Mouse (Mus musculus): ENCODE results near the gene Catsper4. TPM values are rescaled to one million over a fixed set of nuclear protein-coding genes. Genes with fewer than 3 reads are reported as not detected.
"Not testable (repeated sequence)": the region's sequence is repeated elsewhere in the genome, so short reads cannot be mapped to it uniquely, and the experiment has no call there.

Gene Catsper4
- polyA plus RNA-seq (2012; rRNA removed) (not detected in 2 replicates), polyA plus RNA-seq (2014; fragmentation: Nextera tagmentation; extraction: Ambion mirVana) (not detected in 2 replicates)

- WGBS (ENCODE audit: insufficient replicate concordance) = 58% methylated on average over 8 of the region's 8 CpGs
- Histone ChIP-seq H3K9ac (replicated peaks) (no peak within 1 kb of the TSS), H3K27ac (no peak within 1 kb of the TSS), H3K4me3 (ENCODE audit: insufficient read depth in 1 of 2, low read depth in 2 of 2, low read length in 2 of 2) (no peak within 1 kb of the TSS), H3K4me1 (replicated peaks; ENCODE audit: control insufficient read depth in 2 of 2, insufficient read depth in 2 of 2, low read length in 1 of 2) (peaks cover 0 to 4% of the 10 kb centered on the region in 2 experiments; a peak in 1 of 4 replicates), H3K27me3 (ENCODE audit: control insufficient read depth, insufficient read depth, low read length) (no peaks in the 10 kb centered on the region), H3K36me3 (replicated peaks; ENCODE audit: control insufficient read depth, insufficient read depth, low read depth) (no peaks in the 10 kb centered on the region), H3K9me3 (ENCODE audit: control insufficient read depth, low read length) (no peaks in the 10 kb centered on the region), H3K4me2 (ENCODE audit: low read depth) (no peak within 1 kb of the TSS)
- no peak for TF ChIP-seq EP300 (IDR thresholded peaks at IDR 0.05; ENCODE audit: low read depth)
- TF ChIP-seq CTCF (IDR thresholded peaks at IDR 0.05; ENCODE audit: low read depth) = no peak; the same call in 1 of the 2 replicates
- DNase-seq (ENCODE audit: low read depth in 3 of 3, low spot score in 3 of 3) = no peak
- no peak for ATAC-seq (ENCODE audit: insufficient read depth)
These were observed at the start of gene Catsper4 for GRCm38 (mm10) chr4:134227194-134227593. Gene Catsper4 (minus strand): TSS chr4:134227383.

GRCm38 (mm10) chr4:134273417-134274345 is 46.5 kb upstream of the Catsper4 start:
- Histone ChIP-seq H3K27ac (peak overlapping the region; percentile 93), H3K4me2 (ENCODE audit: low read depth) (peak overlapping the region; percentile 73), H3K4me1 (replicated peaks; ENCODE audit: control insufficient read depth in 2 of 2, insufficient read depth in 2 of 2, low read length in 1 of 2) (peaks cover 16 to 20% of the 10 kb centered on the region in 2 experiments), H3K36me3 (replicated peaks; ENCODE audit: control insufficient read depth, insufficient read depth, low read depth) (peaks cover 18% of the 10 kb centered on the region), H3K9me3 (ENCODE audit: control insufficient read depth, low read length) (no peaks in the 10 kb centered on the region), H3K9ac (replicated peaks) (peak overlapping the region; percentile 49), H3K27me3 (ENCODE audit: control insufficient read depth, insufficient read depth, low read length) (no peaks in the 10 kb centered on the region), H3K4me3 (ENCODE audit: insufficient read depth in 1 of 2, low read depth in 2 of 2, low read length in 2 of 2) (peak overlapping the region; percentile 20 to 45; a peak in 3 of 4 replicates)
- WGBS (ENCODE audit: insufficient replicate concordance) = under 1% methylated on average over 14 of the region's 14 CpGs
- TF ChIP-seq EP300 (IDR thresholded peaks at IDR 0.05; ENCODE audit: low read depth) (peak; percentile 76), CTCF (IDR thresholded peaks at IDR 0.05; ENCODE audit: low read depth) (no peak)
- ATAC-seq (ENCODE audit: insufficient read depth) (peak; percentile 94), DNase-seq (ENCODE audit: low read depth in 3 of 3, low spot score in 3 of 3) (peak; percentile 88 to 92 (median 88))

DNA sequence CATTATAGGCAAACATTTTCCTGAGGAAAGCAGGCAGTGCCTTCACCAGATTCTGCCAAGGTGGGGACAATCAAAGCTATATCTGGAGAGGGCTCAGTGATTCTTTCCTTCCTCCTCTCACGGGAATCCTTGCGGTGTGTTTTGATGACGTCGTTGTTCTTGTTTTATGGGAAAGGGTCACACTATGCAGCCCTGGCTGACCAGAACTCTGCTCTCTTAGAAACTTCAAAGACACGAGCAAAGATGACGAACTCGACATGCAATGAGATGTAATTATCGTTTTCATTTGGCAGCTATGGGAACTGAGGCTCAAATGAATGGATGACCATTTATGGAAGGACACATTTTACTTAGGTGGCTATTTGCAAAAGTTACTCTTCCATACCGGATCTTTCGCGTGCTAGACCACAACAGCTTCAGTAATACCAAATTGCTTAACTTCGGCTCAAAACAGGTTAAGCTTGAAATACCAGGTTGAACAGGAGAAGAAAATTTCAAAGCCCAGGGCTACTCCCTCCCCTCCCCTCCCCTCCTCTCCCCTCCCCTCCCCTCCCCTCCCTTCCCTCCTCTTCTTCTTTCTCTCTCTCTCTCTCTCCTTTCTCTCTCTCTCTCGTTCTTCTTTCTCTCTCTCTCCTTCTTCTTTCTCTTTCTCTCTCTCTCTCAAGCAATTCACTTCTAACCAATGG is 45.7 kb upstream of the Catsper4 start:
- peak; percentile 49; the same call in 1 of the 2 replicates for ATAC-seq (ENCODE audit: insufficient read depth)
- Histone ChIP-seq H3K4me1 (replicated peaks; ENCODE audit: control insufficient read depth in 2 of 2, insufficient read depth in 2 of 2, low read length in 1 of 2) (peaks cover 16 to 20% of the 10 kb centered on the region in 2 experiments), H3K9me3 (ENCODE audit: control insufficient read depth, low read length) (no peaks in the 10 kb centered on the region), H3K4me2 (ENCODE audit: low read depth) (peak overlapping the region; percentile 73), H3K27me3 (ENCODE audit: control insufficient read depth, insufficient read depth, low read length) (no peaks in the 10 kb centered on the region), H3K4me3 (ENCODE audit: insufficient read depth in 1 of 2, low read depth in 2 of 2, low read length in 2 of 2) (peak overlapping the region; percentile 41 to 45), H3K27ac (peak overlapping the region; percentile 93), H3K9ac (replicated peaks) (peak overlapping the region; percentile 49), H3K36me3 (replicated peaks; ENCODE audit: control insufficient read depth, insufficient read depth, low read depth) (peaks cover 12% of the 10 kb centered on the region)
- DNase-seq (ENCODE audit: low read depth in 3 of 3, low spot score in 3 of 3) = no peak
- TF ChIP-seq EP300 (IDR thresholded peaks at IDR 0.05; ENCODE audit: low read depth) (no peak), CTCF (IDR thresholded peaks at IDR 0.05; ENCODE audit: low read depth) (no peak)
- 11% methylated on average over 13 of the region's 13 CpGs for WGBS (ENCODE audit: insufficient replicate concordance)

GRCm38 (mm10) chr4:134271979-134272378 is 44.8 kb upstream of the Catsper4 start:
- Histone ChIP-seq H3K9ac (replicated peaks) (no peak overlapping the region), H3K9me3 (ENCODE audit: control insufficient read depth, low read length) (no peaks in the 10 kb centered on the region), H3K27me3 (ENCODE audit: control insufficient read depth, insufficient read depth, low read length) (no peaks in the 10 kb centered on the region), H3K36me3 (replicated peaks; ENCODE audit: control insufficient read depth, insufficient read depth, low read depth) (peaks cover 8% of the 10 kb centered on the region), H3K4me2 (ENCODE audit: low read depth) (no peak overlapping the region), H3K27ac (no peak overlapping the region), H3K4me1 (replicated peaks; ENCODE audit: control insufficient read depth in 2 of 2, insufficient read depth in 2 of 2, low read length in 1 of 2) (peaks cover 16 to 20% of the 10 kb centered on the region in 2 experiments), H3K4me3 (ENCODE audit: insufficient read depth in 1 of 2, low read depth in 2 of 2, low read length in 2 of 2) (no peak overlapping the region)
- no peak for TF ChIP-seq CTCF (IDR thresholded peaks at IDR 0.05; ENCODE audit: low read depth)
- TF ChIP-seq EP300 (IDR thresholded peaks at IDR 0.05; ENCODE audit: low read depth) = no peak
- ATAC-seq (ENCODE audit: insufficient read depth) (no peak), DNase-seq (ENCODE audit: low read depth in 3 of 3, low spot score in 3 of 3) (no peak)
- 60% methylated on average over 7 of the region's 7 CpGs for WGBS (ENCODE audit: insufficient replicate concordance)

DNA sequence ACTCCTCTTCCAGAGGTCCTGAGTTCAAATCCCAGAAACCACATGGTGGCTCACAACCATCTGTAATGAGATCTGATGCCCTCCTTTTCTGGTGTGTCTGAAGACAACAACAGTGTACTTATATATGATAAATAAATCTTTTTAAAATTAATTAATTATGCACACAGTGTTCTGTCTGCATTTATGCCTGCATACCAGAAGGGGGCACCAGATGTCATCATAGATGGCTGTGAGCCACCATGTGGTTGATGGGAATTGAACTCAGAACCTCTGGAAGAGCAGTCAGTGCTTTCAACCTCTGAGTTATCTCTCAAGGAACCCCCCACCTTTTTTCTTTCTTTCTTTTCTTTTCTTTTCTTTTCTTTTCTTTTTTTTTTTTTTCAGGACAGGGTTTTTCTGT is 42.4 kb upstream of the Catsper4 start:
- H3K4me3 ChIP-seq (ENCODE audit: insufficient read depth in 1 of 2, low read depth in 2 of 2, low read length in 2 of 2); H3K36me3 ChIP-seq (replicated peaks; ENCODE audit: control insufficient read depth, insufficient read depth, low read depth); H3K27ac ChIP-seq; H3K4me2 ChIP-seq (ENCODE audit: low read depth); H3K9ac ChIP-seq (replicated peaks); H3K9me3 ChIP-seq (ENCODE audit: control insufficient read depth, low read length); ATAC-seq (ENCODE audit: insufficient read depth); DNase-seq (ENCODE audit: low read depth in 3 of 3, low spot score in 3 of 3); H3K27me3 ChIP-seq (ENCODE audit: control insufficient read depth, insufficient read depth, low read length): not testable (repeated sequence)
- H3K4me1 ChIP-seq (replicated peaks; ENCODE audit: control insufficient read depth in 2 of 2, insufficient read depth in 2 of 2, low read length in 1 of 2) = peaks cover 16 to 20% of the 10 kb centered on the region in 2 experiments
- peak; percentile 70 for TF ChIP-seq CTCF (IDR thresholded peaks at IDR 0.05; ENCODE audit: low read depth)

All from liver, embryonic 14.5 days (tissue).